Mouse (Mus musculus) heart, adult 2 months (tissue): ENCODE measurements around the gene Nr6a1.

ENCODE experiments used
- CTCF ChIP-seq: fragments of 200-600 bp; IDR thresholded peaks from 2 replicates; pipeline ENCODE4 v1.8.1; 2022; ENCODE audit warnings: antibody characterized with exemption, mild to moderate bottlenecking, moderate library complexity
- POLR2A ChIP-seq: fragments of 200-500 bp; IDR thresholded peaks from 2 replicates; pipeline ENCODE4 v1.6.1; 2011; ENCODE audit warnings: mild to moderate bottlenecking, low read depth, low read length, control low read depth; ENCODE audit not compliant: insufficient read depth

- TF ChIP-seq CTCF = no peak
- TF ChIP-seq POLR2A = no peak
Measured at GRCm38 (mm10) chr2:38706661-38707060, 220.8 kb downstream of the Nr6a1 start.
